Mouse (Mus musculus) thymus, postnatal 36 days (tissue): ENCODE measurements around the gene Gm42715.

ENCODE experiments used
- DNase-seq, 2 experiments: peaks; one replicate each; pipeline ENCODE4 v3.0.0; 2022; ENCODE audit warnings: mixed read lengths in 2 of 2

The Gm42715 gene

DNA sequence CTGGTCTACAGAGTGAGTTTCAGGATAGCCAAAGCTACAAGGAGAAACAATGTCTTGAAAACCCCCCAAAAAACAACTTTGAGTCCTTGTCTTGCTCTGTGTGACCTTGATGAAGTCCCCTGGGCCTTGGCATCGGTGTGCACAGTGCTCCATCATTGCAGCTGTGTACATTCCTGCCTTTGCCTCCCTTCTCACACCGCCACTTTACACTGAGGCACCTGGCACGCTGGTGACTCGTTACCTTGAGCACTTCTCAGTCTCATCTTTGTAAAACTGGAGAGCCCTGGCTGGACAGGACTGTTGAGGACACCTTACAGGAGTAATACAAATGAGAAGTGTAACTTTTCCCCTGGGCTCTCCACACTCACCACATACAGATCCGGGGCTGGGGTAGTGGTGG, 67.8 kb downstream of the Gm42715 start:
- no peak for DNase-seq

DNA sequence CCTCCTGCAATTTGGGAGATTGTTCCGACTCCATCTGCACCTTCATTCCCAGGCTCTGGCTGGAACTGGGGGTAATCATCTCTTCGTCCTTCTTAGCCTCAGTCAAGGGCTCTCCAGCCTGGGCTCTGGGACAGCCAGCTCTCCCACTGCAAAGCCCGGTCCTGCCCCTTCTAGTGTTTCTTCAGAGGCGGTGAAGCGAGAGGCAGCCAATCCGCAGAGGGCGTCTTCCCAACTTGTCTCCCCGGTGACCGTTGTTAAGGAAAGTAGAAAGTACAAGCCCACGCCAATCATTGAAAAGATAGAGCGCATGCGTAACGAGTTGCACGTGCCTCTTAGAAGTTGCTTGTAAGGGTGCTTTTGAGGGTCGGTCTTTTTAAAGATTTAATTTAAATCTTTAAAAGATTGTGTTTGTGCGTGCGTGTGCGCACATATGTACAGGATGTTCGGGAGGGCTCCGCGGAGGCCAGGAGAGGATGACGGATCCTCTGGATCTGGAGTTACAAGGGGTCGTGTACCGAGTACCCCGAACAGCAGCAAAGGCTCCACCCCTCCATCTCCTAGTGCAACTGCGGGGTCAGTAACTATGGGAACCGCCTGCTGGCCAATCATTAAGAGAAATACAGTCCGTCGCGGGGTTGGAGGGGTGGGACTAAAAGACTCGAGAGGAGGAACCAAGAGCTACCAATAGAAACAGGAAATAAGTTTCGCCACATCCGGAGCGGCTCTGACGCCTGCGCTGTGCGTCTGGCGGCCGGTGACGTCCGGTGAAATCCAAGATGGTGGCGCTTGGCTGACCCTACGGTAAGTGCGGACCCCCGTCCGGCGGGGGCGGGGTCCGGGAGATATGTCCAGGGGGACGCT, 68.9 kb downstream of the Gm42715 start, which contains the start of the genes Ccdc189 and Rnf40:
Gene Ccdc189, minus strand, starts transcription at position 585 of the 861 bp plus-strand sequence.
Gene Rnf40, plus strand, starts transcription at position 757 of the 861 bp plus-strand sequence.
- DNase-seq = peak; percentile 85 to 91

GRCm38 (mm10) chr7:127588901-127589300, 69.5 kb downstream of the Gm42715 start:
- DNase-seq = no peak

DNA sequence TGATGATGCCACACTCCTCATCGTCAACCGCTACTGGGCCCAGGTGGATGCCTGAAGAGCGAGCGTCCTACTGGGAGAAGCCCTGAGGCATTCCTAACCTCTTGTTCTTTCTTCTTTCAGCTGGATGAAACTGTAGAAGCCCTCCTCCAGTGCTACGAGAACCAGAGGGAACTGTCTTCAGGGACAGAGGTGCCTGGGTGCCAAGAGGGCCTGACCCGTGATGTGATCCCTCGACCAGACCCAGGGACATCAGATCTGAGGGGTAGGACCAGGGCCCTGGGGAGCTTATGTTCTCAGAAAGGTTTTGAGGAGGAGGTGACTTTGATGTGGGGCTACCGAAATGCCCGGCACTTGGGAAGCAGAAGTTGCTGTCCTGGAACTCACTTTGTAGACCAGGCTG, 70.3 kb downstream of the Gm42715 start:
- no peak for DNase-seq

DNA sequence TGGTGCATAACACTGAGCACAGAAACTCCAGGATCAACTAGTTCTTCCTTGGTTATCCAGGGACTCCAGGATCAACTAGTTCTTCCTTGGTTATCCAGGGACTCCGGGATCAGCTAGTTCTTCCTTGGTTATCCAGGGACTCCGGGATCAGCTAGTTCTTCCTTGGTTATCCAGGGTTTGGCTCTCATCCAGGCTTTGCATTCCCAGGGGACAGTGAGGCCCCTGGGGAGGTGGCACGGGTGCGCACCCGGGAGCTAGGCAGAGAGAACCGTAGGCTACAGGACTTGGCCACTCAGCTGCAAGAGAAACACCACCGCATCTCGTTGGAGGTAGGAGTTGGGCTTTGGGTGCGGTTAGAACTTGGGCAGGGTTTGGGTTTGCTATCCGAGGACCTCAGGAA, 71.7 kb downstream of the Gm42715 start:
- no peak for DNase-seq

- no peak for DNase-seq
Measured at GRCm38 (mm10) chr7:127592575-127592974, 73.2 kb downstream of the Gm42715 start.

DNA sequence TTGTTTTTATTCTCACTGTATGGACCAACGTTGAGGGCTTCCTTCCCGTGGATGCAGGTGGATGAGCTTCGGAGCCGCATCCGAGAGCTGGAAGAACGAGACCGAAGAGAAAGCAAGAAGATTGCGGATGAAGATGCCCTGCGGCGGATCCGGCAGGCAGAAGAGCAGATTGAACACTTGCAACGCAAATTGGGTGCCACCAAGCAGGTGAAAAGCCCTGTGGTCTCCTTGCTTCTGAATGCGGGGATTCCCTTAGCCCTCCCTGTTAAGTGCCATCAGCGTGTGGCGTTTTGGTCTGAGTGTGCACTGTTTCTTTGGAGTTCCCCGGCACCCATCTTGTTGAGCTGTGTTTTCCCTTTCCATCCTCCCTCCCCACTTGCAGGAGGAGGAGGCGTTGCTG, 77.4 kb downstream of the Gm42715 start:
- no peak for DNase-seq

GRCm38 (mm10) chr7:127600612-127601011, 81.2 kb downstream of the Gm42715 start:
- DNase-seq = no peak

- DNase-seq = no peak
Measured at GRCm38 (mm10) chr7:127601735-127602134, 82.4 kb downstream of the Gm42715 start.

GRCm38 (mm10) chr7:127602903-127603302, 83.5 kb downstream of the Gm42715 start:
- DNase-seq = no peak

DNA sequence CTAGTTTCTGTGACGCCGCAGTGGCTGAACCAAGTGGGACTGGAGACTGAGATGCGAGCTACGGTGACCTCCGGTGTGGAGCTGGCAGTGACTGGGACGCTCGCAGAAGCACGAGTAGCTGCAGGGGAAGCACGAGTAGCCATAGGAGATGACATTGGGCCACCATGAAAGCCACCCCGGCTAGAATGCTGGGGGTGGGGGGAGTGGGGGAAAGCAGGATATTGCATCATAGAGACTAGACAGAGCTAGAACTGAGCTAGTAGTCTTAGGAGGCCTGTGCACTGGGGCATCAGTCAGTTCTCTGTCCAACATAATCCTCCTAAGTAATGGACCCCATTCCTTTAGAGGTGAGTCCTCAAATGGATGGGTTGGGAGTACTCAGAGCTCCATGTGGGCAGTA, 84.9 kb downstream of the Gm42715 start:
- no peak for DNase-seq

- no peak for DNase-seq
Measured at GRCm38 (mm10) chr7:127607150-127607549, 87.8 kb downstream of the Gm42715 start.

- DNase-seq = no peak
Measured at GRCm38 (mm10) chr7:127611011-127611410, 91.6 kb downstream of the Gm42715 start.

DNA sequence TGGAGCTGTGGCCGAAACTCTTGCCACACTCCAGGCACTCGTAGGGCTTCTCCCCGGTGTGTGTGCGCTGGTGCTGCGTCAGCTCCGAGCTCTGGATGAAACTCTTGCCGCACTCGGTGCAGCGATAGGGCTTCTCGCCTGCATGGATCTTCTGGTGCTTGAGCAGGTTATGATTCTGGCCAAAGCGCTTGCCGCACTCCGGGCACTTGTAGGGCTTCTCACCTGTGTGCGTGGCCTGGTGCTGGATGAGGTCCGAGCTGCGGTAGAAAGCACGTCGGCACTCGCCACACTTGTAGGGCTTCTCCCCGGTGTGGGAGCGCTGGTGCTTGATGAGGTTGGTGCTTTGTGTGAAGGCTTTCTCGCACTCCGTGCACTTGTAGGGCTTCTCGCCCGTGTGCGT, 92.2 kb downstream of the Gm42715 start:
- DNase-seq = no peak

- DNase-seq = no peak
Measured at GRCm38 (mm10) chr7:127613501-127613900, 94.1 kb downstream of the Gm42715 start.

DNA sequence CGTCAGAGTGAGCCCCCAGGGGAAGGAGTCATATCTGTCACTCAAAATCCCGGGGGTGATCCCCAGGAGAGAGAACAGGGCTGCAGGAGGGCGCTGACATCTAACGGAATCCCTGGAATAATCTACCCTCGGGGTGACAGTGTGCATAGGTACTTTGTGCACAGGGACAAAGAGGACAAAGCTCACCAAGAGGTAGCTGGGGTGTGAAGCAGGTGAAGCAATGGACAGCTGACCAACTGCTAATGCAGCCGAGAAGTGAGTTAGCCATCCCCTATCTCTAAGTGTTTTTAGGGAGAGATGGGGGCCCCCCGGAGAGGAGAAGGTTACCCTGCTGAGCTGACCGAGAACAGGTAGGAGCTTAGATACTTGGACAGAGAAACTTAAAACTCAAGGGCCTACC, 94.7 kb downstream of the Gm42715 start:
- DNase-seq = no peak

DNA sequence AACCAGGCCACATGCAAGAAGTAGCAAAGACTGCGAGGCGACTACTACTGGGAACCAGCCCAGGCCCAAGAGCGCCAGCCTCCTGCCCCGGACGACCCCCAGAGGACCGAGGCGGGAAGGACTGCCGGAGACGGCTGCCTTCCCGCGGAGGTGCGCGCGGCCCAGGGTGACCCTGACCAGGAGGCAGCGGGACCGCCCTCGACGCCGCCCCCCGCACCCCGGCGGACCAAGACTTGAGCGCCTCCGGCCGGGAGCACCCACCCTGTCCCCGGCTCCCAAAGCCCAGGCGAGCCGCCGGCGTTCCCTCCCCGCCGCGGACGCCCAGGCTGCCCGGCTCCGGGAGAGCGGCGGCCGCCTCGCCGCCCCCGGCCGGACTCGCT, 95.1 kb downstream of the Gm42715 start:
- peak; percentile 54 to 71 for DNase-seq

GRCm38 (mm10) chr7:127614891-127615843, 95.8 kb downstream of the Gm42715 start, which contains the start of gene Zfp629:
TSS of gene Zfp629 (minus strand) at chr7:127615797.
- peak; percentile 63 to 70 for DNase-seq

DNA sequence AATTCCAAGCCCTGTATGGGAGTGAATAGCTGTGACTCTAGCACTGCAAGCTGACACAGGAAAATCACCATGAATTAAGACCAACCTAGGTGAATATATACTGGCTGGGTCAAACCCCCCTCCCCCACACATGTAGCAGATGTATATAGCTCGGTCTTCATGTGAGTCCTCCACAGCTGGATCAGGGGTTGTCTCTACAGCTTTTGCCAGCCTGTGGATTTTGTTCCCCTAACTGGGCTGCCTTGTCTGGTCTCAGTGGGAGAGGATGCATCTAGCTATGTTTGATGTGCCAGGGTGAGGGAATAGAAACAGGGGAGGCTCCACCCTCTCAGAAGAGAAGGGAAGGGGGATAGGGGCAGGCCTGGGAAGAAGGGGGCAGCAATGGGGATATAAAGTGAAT, 97.0 kb downstream of the Gm42715 start:
- DNase-seq = peak; percentile 46 to 50
